ENCODE assay signal across 8 mouse cellular contexts in the genomic region with DNA sequence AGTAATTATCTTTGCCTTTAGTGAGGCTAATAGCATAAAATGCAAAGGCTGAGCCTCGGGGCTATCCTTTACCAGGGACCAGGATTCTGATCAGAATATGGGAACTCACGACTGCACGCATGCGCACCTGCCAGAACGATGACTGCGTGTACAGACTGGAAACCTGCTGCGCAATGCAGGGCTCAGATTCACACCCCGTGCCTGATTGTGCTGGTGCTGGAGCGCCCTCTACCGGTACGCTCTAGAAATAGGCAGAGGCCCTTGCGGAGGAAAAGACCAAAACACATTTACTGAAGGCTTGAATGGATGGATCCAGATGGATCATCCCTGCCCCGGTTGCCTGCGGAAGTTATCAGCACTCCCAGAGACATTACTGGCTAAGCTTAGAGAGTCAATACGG. TPM values are rescaled to one million over a fixed set of nuclear protein-coding genes. Genes with fewer than 3 reads are reported as not detected.
DNase-seq lines count a peak whose midpoint lies in the region; ATAC-seq and TF ChIP-seq lines count a peak whose summit lies in the region.

No protein-coding gene starts in this region.

- under 1% methylated on average over 15 of the region's 15 CpGs for WGBS in forebrain, embryonic 14.5 days
- under 1% methylated on average over 15 of the region's 15 CpGs for WGBS in lung, embryonic 15.5 days
- 1% methylated on average over 15 of the region's 15 CpGs for WGBS in thymus, adult 2 months

- DNase-seq in forebrain, embryonic 14.5 days (ENCODE audit: low spot score), result peak; percentile 98
- DNase-seq in heart, postnatal 36 days, result peak; percentile 89 to 92
- DNase-seq in layer of hippocampus, adult 18-20 months (ENCODE audit: low spot score in 2 of 2), result peak; percentile 92 to 94
- DNase-seq in ovary, adult 18-20 months (ENCODE audit: low spot score), result peak; percentile 78
- peak; percentile 89 for DNase-seq in thymus, adult 2 months

- H3K27me3 ChIP-seq in ES-Bruce4 (ENCODE audit: control insufficient read depth, insufficient read depth, low read length, poor library complexity, severe bottlenecking), result no peaks in the 10 kb centered on the region
- no peaks in the 10 kb centered on the region for H3K27me3 ChIP-seq in forebrain, embryonic 14.5 days (replicated peaks; ENCODE audit: control insufficient read depth, insufficient read depth, low read length)
- H3K27me3 ChIP-seq in lung, embryonic 15.5 days, result no peaks in the 10 kb centered on the region
- no peaks in the 10 kb centered on the region for H3K27me3 ChIP-seq in thymus, adult 2 months (ENCODE audit: control insufficient read depth, insufficient read depth, low read length)

- TF ChIP-seq CTCF in ES-Bruce4 (IDR thresholded peaks at IDR 0.05; ENCODE audit: low read depth, low read length), result peak; percentile 99
- TF ChIP-seq CTCF in thymus, adult 2 months (IDR thresholded peaks at IDR 0.05; ENCODE audit: borderline replicate concordance, control insufficient read depth, extremely low read depth, insufficient read depth, low read length, poor library complexity), result peak; percentile 93

- H3K36me3 ChIP-seq in ES-Bruce4 (ENCODE audit: control insufficient read depth, insufficient read depth, low read length, poor library complexity, severe bottlenecking), result no peaks in the 10 kb centered on the region
- H3K36me3 ChIP-seq in forebrain, embryonic 14.5 days (ENCODE audit: control insufficient read depth, insufficient read depth, low read length), result no peaks in the 10 kb centered on the region
- no peaks in the 10 kb centered on the region for H3K36me3 ChIP-seq in lung, embryonic 15.5 days
- no peaks in the 10 kb centered on the region for H3K36me3 ChIP-seq in thymus, adult 2 months (ENCODE audit: control insufficient read depth, insufficient read depth, low read length)

- peak overlapping the region; percentile 33 for H3K4me3 ChIP-seq in ES-Bruce4 (ENCODE audit: low read depth, low read length)
- H3K4me3 ChIP-seq in forebrain, embryonic 14.5 days (ENCODE audit: low read depth, low read length), result no peak overlapping the region
- H3K4me3 ChIP-seq in lung, embryonic 15.5 days, result no peak overlapping the region
- H3K4me3 ChIP-seq in thymus, adult 2 months (ENCODE audit: control insufficient read depth, insufficient read depth, low read length), result no peak overlapping the region

- no peaks in the 10 kb centered on the region for H3K9me3 ChIP-seq in ES-Bruce4 (replicated peaks; ENCODE audit: control insufficient read depth, insufficient read depth, low read length, poor library complexity, severe bottlenecking)
- no peaks in the 10 kb centered on the region for H3K9me3 ChIP-seq in forebrain, embryonic 14.5 days (replicated peaks; ENCODE audit: control insufficient read depth, low read length)
- H3K9me3 ChIP-seq in lung, embryonic 15.5 days, result no peaks in the 10 kb centered on the region

- peak; percentile 69 for TF ChIP-seq EP300 in ES-Bruce4 (IDR thresholded peaks at IDR 0.05; ENCODE audit: insufficient read depth, low read depth, low read length)

- H3K4me2 ChIP-seq in forebrain, embryonic 14.5 days (ENCODE audit: low read length), result no peak overlapping the region; the same call in 1 of the 2 replicates
- H3K4me2 ChIP-seq in lung, embryonic 15.5 days, result 0 out of 2 replicates have a peak overlapping the region, but pooled peaks have one; percentile 3

- peaks cover 1% of the 10 kb centered on the region for H3K4me1 ChIP-seq in ES-Bruce4 (ENCODE audit: control insufficient read depth, insufficient read depth, low read length)
- H3K4me1 ChIP-seq in forebrain, embryonic 14.5 days (ENCODE audit: control insufficient read depth, insufficient read depth, low read length), result peaks cover 19% of the 10 kb centered on the region
- H3K4me1 ChIP-seq in lung, embryonic 15.5 days, result peaks cover 10% of the 10 kb centered on the region
- H3K4me1 ChIP-seq in thymus, adult 2 months (replicated peaks; ENCODE audit: control insufficient read depth, insufficient read depth, low read length), result peaks cover 21% of the 10 kb centered on the region

- intact Hi-C loops in heart, postnatal 36 days (cut with DNase I), result loop anchor here (1.0 to 5.0 kb wide), 5 partner anchors 143 to 348 kb away; no protein-coding TSS in a partner anchor

- no peak for TF ChIP-seq POLR2A in ES-Bruce4 (IDR thresholded peaks at IDR 0.05; ENCODE audit: insufficient read depth, low read length)
- TF ChIP-seq POLR2A in thymus, adult 2 months (IDR thresholded peaks at IDR 0.05; ENCODE audit: control insufficient read depth, extremely low read depth, insufficient read depth, low read length, poor library complexity), result no peak

- H3K9ac ChIP-seq in ES-Bruce4 (ENCODE audit: low read depth, poor library complexity, severe bottlenecking), result 0 out of 2 replicates have a peak overlapping the region, but pooled peaks have one; percentile 4
- H3K9ac ChIP-seq in forebrain, embryonic 14.5 days (ENCODE audit: low read length), result no peak overlapping the region
- H3K9ac ChIP-seq in lung, embryonic 15.5 days, result no peak overlapping the region

- ATAC-seq in cerebellum, adult (ENCODE audit: insufficient number of reproducible peaks, low FRiP score, low TSS enrichment), result peak; percentile 60
- ATAC-seq in forebrain, embryonic 14.5 days, result peak; percentile 72
- ATAC-seq in lung, embryonic 15.5 days (ENCODE audit: borderline replicate concordance, extremely low read depth, low FRiP score, low TSS enrichment), result peak; percentile 41; the same call in 1 of the 2 replicates

- no peak overlapping the region for H3K27ac ChIP-seq in ES-Bruce4 (ENCODE audit: insufficient read depth, low read length)
- no peak overlapping the region for H3K27ac ChIP-seq in forebrain, embryonic 14.5 days (ENCODE audit: low read depth, low read length)
- no peak overlapping the region for H3K27ac ChIP-seq in lung, embryonic 15.5 days
- no peak overlapping the region for H3K27ac ChIP-seq in thymus, adult 2 months (ENCODE audit: control insufficient read depth, insufficient read depth, low read length)

RNA-seq across cellular contexts. Expression of a gene that starts 3.8 kb away (rescaled TPM):
- 106 and 108 TPM in 2 replicates for polyA plus RNA-seq in ES-Bruce4 (2011; ENCODE audit: insufficient read depth, insufficient read length, low read depth, missing spikeins)
- polyA plus RNA-seq in forebrain, embryonic 14.5 days (2014; fragmentation: Nextera tagmentation; extraction: Ambion mirVana), result 16.3 and 17.4 TPM in 2 replicates
- 1 to 10 TPM; 5.9 to 6.9 TPM for total RNA-seq in heart, postnatal 36 days (2021)
- total RNA-seq in layer of hippocampus, adult 18-20 months (2021), result 10 to 100 TPM; 25.2 to 28.2 TPM
- 21.7 and 23.3 TPM in 2 replicates for polyA plus RNA-seq in lung, embryonic 15.5 days (2015; fragmentation: Nextera tagmentation; extraction: Ambion mirVana)
- polyA plus RNA-seq in thymus, adult 2 months (2012; rRNA removed), result 71.3 and 98.8 TPM in 2 replicates
